ENCODE assay signal across 8 mouse cellular contexts in the genomic region with DNA sequence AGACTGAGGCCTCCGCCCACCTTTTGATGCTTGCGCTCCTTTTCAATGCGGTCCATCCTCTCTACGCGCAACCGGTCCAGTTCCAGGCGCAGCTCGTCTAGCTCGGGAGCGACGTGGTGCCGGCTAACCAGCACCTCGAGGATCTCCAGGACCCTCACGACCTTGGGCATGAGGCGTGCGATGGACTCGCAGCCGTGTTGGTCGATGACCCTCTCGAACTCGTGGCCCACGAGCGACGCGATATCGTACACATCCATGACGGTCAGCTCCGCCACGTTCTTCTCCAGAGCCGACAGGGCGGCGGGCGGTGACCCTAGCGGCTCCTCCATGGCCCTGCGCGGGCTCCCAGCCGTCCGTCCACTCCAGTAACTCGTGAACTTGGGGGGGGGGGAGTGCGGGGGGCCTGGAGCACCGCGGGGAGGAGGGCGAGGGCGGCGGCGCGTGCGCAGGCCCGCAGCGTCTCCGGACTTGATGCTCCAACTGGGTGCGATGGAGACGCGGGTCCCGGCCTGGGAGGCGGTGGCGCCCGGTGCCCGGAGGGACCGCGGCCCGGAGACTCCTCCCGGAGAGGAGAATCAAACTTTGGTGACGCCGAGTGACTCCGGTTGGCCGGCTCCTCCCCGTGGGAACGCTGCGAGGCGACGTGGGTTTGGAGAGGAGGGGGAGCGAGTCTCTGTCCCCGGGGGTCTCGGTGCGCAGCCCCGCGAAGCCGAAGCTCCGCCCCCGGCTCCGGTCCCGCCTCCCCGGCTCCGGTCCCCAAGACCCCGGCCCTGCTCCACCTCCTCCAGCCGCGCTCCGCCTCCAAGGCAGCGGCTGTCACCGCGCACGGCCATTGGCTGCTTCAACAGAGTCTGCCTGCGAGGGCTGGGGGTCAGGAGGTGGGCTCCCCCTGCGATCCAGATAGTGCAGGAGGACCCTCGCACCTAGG. TPM values are rescaled to one million over a fixed set of nuclear protein-coding genes. Genes with fewer than 3 reads are reported as not detected.
DNase-seq lines count a peak whose midpoint lies in the region; ATAC-seq lines count a peak whose summit lies in the region.

A gene (minus strand): TSS at position 737 of the 928 bp plus-strand sequence.

- H3K9ac ChIP-seq in forebrain, embryonic 12.5 days: peak within 1 kb of the TSS; percentile 76
- peak within 1 kb of the TSS; percentile 92 for H3K9ac ChIP-seq in heart, embryonic 16.5 days (ENCODE audit: low read length)
- H3K9ac ChIP-seq in liver, embryonic 16.5 days (ENCODE audit: low read depth, low read length): peak within 1 kb of the TSS; percentile 54
- peak within 1 kb of the TSS; percentile 63 for H3K9ac ChIP-seq in neural tube, embryonic 14.5 days (replicated peaks; ENCODE audit: low read depth, low read length)

- peak within 1 kb of the TSS; percentile 82 for H3K4me3 ChIP-seq in forebrain, embryonic 12.5 days (replicated peaks)
- H3K4me3 ChIP-seq in heart, embryonic 16.5 days (ENCODE audit: low read length): peak within 1 kb of the TSS; percentile 86
- peak within 1 kb of the TSS; percentile 67 for H3K4me3 ChIP-seq in liver, embryonic 16.5 days (ENCODE audit: low read depth, low read length)
- peak within 1 kb of the TSS; percentile 77 for H3K4me3 ChIP-seq in neural tube, embryonic 14.5 days (ENCODE audit: low read depth, low read length)

- H3K27me3 ChIP-seq in forebrain, embryonic 12.5 days: peaks cover 3% of the 10 kb centered on the region; the same call in 1 of the 2 replicates
- no peaks in the 10 kb centered on the region for H3K27me3 ChIP-seq in heart, embryonic 16.5 days (ENCODE audit: control insufficient read depth, insufficient read depth, low read length)
- H3K27me3 ChIP-seq in liver, embryonic 16.5 days (ENCODE audit: control insufficient read depth, insufficient read depth, low read depth, low read length): peaks cover 36% of the 10 kb centered on the region
- H3K27me3 ChIP-seq in neural tube, embryonic 14.5 days (ENCODE audit: control insufficient read depth, insufficient read depth, low read length): no peaks in the 10 kb centered on the region

- H3K27ac ChIP-seq in forebrain, embryonic 12.5 days: peak within 1 kb of the TSS; percentile 82
- H3K27ac ChIP-seq in heart, embryonic 16.5 days (ENCODE audit: low read length): peak within 1 kb of the TSS; percentile 92
- H3K27ac ChIP-seq in liver, embryonic 16.5 days (ENCODE audit: low read length): peak within 1 kb of the TSS; percentile 37
- H3K27ac ChIP-seq in neural tube, embryonic 14.5 days (ENCODE audit: low read depth, low read length): peak within 1 kb of the TSS; percentile 76

- DNase-seq in brain, adult 2 months (ENCODE audit: low read depth, low spot score): peak; percentile 83
- peak; percentile 84 to 94 for DNase-seq in kidney, postnatal 25 days
- DNase-seq in thymus, postnatal 0 days (ENCODE audit: low spot score): peak; percentile 79

- peaks cover 38% of the 10 kb centered on the region for H3K4me1 ChIP-seq in forebrain, embryonic 12.5 days
- peaks cover 33% of the 10 kb centered on the region for H3K4me1 ChIP-seq in heart, embryonic 16.5 days (ENCODE audit: control insufficient read depth, insufficient read depth, low read length)
- peaks cover 13% of the 10 kb centered on the region for H3K4me1 ChIP-seq in liver, embryonic 16.5 days (ENCODE audit: control insufficient read depth, low read depth, low read length)
- H3K4me1 ChIP-seq in neural tube, embryonic 14.5 days (ENCODE audit: control insufficient read depth, insufficient read depth, low read length): peaks cover 26% of the 10 kb centered on the region; the same call in 1 of the 2 replicates

- WGBS in forebrain, embryonic 12.5 days: under 1% methylated on average over 86 of the region's 96 CpGs
- under 1% methylated on average over 84 of the region's 96 CpGs for WGBS in heart, embryonic 16.5 days
- WGBS in liver, embryonic 16.5 days (ENCODE audit: insufficient replicate concordance): 1% methylated on average over 95 of the region's 96 CpGs
- under 1% methylated on average over 70 of the region's 96 CpGs for WGBS in neural tube, embryonic 14.5 days

- ATAC-seq in CD4-positive, CD25-positive, alpha-beta regulatory T cell, adult 4 months: peak; percentile 87
- peak; percentile 96 for ATAC-seq in forebrain, embryonic 12.5 days (ENCODE audit: low FRiP score)
- ATAC-seq in heart, embryonic 16.5 days (replicated peaks; ENCODE audit: extremely low read depth, insufficient read depth, low FRiP score): peak; percentile 88
- ATAC-seq in liver, embryonic 16.5 days (ENCODE audit: low read depth): peak; percentile 56
- peak; percentile 93 for ATAC-seq in neural tube, embryonic 14.5 days (ENCODE audit: low read depth)

- peak within 1 kb of the TSS; percentile 74 for H3K4me2 ChIP-seq in forebrain, embryonic 12.5 days
- peak within 1 kb of the TSS; percentile 92 for H3K4me2 ChIP-seq in heart, embryonic 16.5 days (ENCODE audit: low read depth, low read length)
- H3K4me2 ChIP-seq in liver, embryonic 16.5 days (ENCODE audit: low read depth, low read length): peak within 1 kb of the TSS; percentile 83
- H3K4me2 ChIP-seq in neural tube, embryonic 14.5 days (ENCODE audit: low read depth, low read length): peak within 1 kb of the TSS; percentile 63

- H3K9me3 ChIP-seq in forebrain, embryonic 12.5 days: no peaks in the 10 kb centered on the region
- no peaks in the 10 kb centered on the region for H3K9me3 ChIP-seq in heart, embryonic 16.5 days (replicated peaks; ENCODE audit: control insufficient read depth, low read length)
- no peaks in the 10 kb centered on the region for H3K9me3 ChIP-seq in liver, embryonic 16.5 days (replicated peaks; ENCODE audit: control insufficient read depth, low read length)
- H3K9me3 ChIP-seq in neural tube, embryonic 14.5 days (ENCODE audit: control insufficient read depth, low read length): no peaks in the 10 kb centered on the region

- H3K36me3 ChIP-seq in forebrain, embryonic 12.5 days (replicated peaks): 0 out of 2 replicates have a peak, but pooled peaks cover 3% of the 10 kb centered on the region
- no peaks in the 10 kb centered on the region for H3K36me3 ChIP-seq in heart, embryonic 16.5 days (ENCODE audit: control insufficient read depth, insufficient read depth)
- H3K36me3 ChIP-seq in liver, embryonic 16.5 days (ENCODE audit: control insufficient read depth, insufficient read depth): no peaks in the 10 kb centered on the region
- no peaks in the 10 kb centered on the region for H3K36me3 ChIP-seq in neural tube, embryonic 14.5 days (ENCODE audit: control insufficient read depth, insufficient read depth, low read length)

RNA-seq across cellular contexts. Expression of the gene that starts here (rescaled TPM):
- 1 to 10 TPM in 1 of 2 experiments, under 1 TPM in 1; 0.62 to 1.1 TPM for polyA plus RNA-seq in CD4-positive, CD25-positive, alpha-beta regulatory T cell, adult 4 months (2017; shearing (Covaris generic))
- 17.4 and 17.8 TPM in 2 replicates for polyA plus RNA-seq in forebrain, embryonic 12.5 days (2016; fragmentation: Nextera tagmentation; extraction: Ambion mirVana)
- polyA plus RNA-seq in heart, embryonic 16.5 days (2015; fragmentation: Nextera tagmentation; extraction: Ambion mirVana): 27.7 and 28.2 TPM in 2 replicates
- 1.4 and 1.6 TPM in 2 replicates for polyA plus RNA-seq in liver, embryonic 16.5 days (2015; fragmentation: Nextera tagmentation; extraction: Ambion mirVana)
- 11.0 and 14.4 TPM in 2 replicates for polyA plus RNA-seq in neural tube, embryonic 14.5 days (2014; fragmentation: Nextera tagmentation; extraction: Ambion mirVana)
- polyA plus RNA-seq in thymus, postnatal 0 days (2015; fragmentation: Nextera tagmentation; extraction: Ambion mirVana): 4.6 and 4.8 TPM in 2 replicates

Comparison
In these comparisons a context has a peak if more than half of its experiments do, and no peak if none do; other contexts are left out.
1. Peak in every context shown above with its lines: DNase-seq, ATAC-seq, H3K4me3 ChIP-seq and H3K27ac ChIP-seq.
2. H3K27ac ChIP-seq: peak in every context shown above with its lines; median percentile 92 in heart, embryonic 16.5 days; 82 in forebrain, embryonic 12.5 days; 76 in neural tube, embryonic 14.5 days; 37 in liver, embryonic 16.5 days.